Mouse (Mus musculus): ENCODE data around the gene Tpi1. TPM values are rescaled to one million over a fixed set of nuclear protein-coding genes. Genes with fewer than 3 reads are reported as not detected.

The Tpi1 gene
- polyA plus RNA-seq, 1 experiment from 2014 or later: 346 TPM

- Histone ChIP-seq H3K27me3 (ENCODE audit: insufficient read depth, low read length) (no peaks in the 10 kb centered on the region), H3K4me2 (ENCODE audit: low read depth, low read length) (no peak overlapping the region), H3K27ac (ENCODE audit: low read depth) (no peak overlapping the region), H3K9ac (replicated peaks) (no peak overlapping the region), H3K4me1 (ENCODE audit: insufficient read depth) (peaks cover 23% of the 10 kb centered on the region), H3K9me3 (ENCODE audit: low read length) (no peaks in the 10 kb centered on the region), H3K36me3 (replicated peaks; ENCODE audit: insufficient read depth, low read length) (peaks cover 64% of the 10 kb centered on the region), H3K4me3 (ENCODE audit: low read depth, low read length) (no peak overlapping the region)
- ATAC-seq (no peak), DNase-seq (no peak)
- TF ChIP-seq EP300 (IDR thresholded peaks at IDR 0.05; ENCODE audit: low read depth): no peak
- no peak for TF ChIP-seq CTCF (IDR thresholded peaks at IDR 0.05; ENCODE audit: low read depth)
- WGBS (ENCODE audit: insufficient replicate concordance): 87% methylated on average over 11 of the region's 11 CpGs
Observed at GRCm38 (mm10) chr6:124817125-124817524, 3.0 kb upstream of the Tpi1 start.

GRCm38 (mm10) chr6:124816611-124817010 is 2.5 kb upstream of the Tpi1 start:
- DNase-seq (no peak), ATAC-seq (no peak)
- peaks cover 28% of the 10 kb centered on the region for H3K4me1 ChIP-seq (ENCODE audit: insufficient read depth)
- no peak overlapping the region for H3K4me2 ChIP-seq (ENCODE audit: low read depth, low read length)
- no peak overlapping the region for H3K27ac ChIP-seq (ENCODE audit: low read depth)
- no peaks in the 10 kb centered on the region for H3K27me3 ChIP-seq (ENCODE audit: insufficient read depth, low read length)
- no peak overlapping the region for H3K9ac ChIP-seq (replicated peaks)
- H3K9me3 ChIP-seq (ENCODE audit: low read length): no peaks in the 10 kb centered on the region
- 93% methylated on average over 4 of the region's 4 CpGs for WGBS (ENCODE audit: insufficient replicate concordance)
- peaks cover 64% of the 10 kb centered on the region for H3K36me3 ChIP-seq (replicated peaks; ENCODE audit: insufficient read depth, low read length)
- H3K4me3 ChIP-seq (ENCODE audit: low read depth, low read length): no peak overlapping the region
- TF ChIP-seq CTCF (IDR thresholded peaks at IDR 0.05; ENCODE audit: low read depth): no peak
- TF ChIP-seq EP300 (IDR thresholded peaks at IDR 0.05; ENCODE audit: low read depth): no peak

GRCm38 (mm10) chr6:124814858-124815774 is 1.0 kb upstream of the Tpi1 start:
- peaks cover 34% of the 10 kb centered on the region for H3K4me1 ChIP-seq (ENCODE audit: insufficient read depth)
- no peaks in the 10 kb centered on the region for H3K27me3 ChIP-seq (ENCODE audit: insufficient read depth, low read length)
- TF ChIP-seq EP300 (IDR thresholded peaks at IDR 0.05; ENCODE audit: low read depth) (no peak), CTCF (IDR thresholded peaks at IDR 0.05; ENCODE audit: low read depth) (no peak)
- no peak overlapping the region for H3K9ac ChIP-seq (replicated peaks)
- no peak overlapping the region for H3K4me3 ChIP-seq (ENCODE audit: low read depth, low read length)
- peaks cover 61% of the 10 kb centered on the region for H3K36me3 ChIP-seq (replicated peaks; ENCODE audit: insufficient read depth, low read length)
- no peak for DNase-seq
- WGBS (ENCODE audit: insufficient replicate concordance): 65% methylated on average over 9 of the region's 9 CpGs
- H3K9me3 ChIP-seq (ENCODE audit: low read length): no peaks in the 10 kb centered on the region
- peak overlapping the region; percentile 99 for H3K4me2 ChIP-seq (ENCODE audit: low read depth, low read length)
- no peak for ATAC-seq
- H3K27ac ChIP-seq (ENCODE audit: low read depth): no peak overlapping the region

- H3K4me1 ChIP-seq (ENCODE audit: insufficient read depth): peaks cover 41% of the 10 kb centered on the region
- peak overlapping the region; percentile 85 for H3K4me3 ChIP-seq (ENCODE audit: low read depth, low read length)
- ATAC-seq (peak; percentile 5), DNase-seq (no peak)
- no peak overlapping the region for H3K27ac ChIP-seq (ENCODE audit: low read depth)
- TF ChIP-seq CTCF (IDR thresholded peaks at IDR 0.05; ENCODE audit: low read depth) (no peak), EP300 (IDR thresholded peaks at IDR 0.05; ENCODE audit: low read depth) (no peak)
- H3K9ac ChIP-seq (replicated peaks): no peak overlapping the region; the same call in 1 of the 2 replicates
- no peaks in the 10 kb centered on the region for H3K9me3 ChIP-seq (ENCODE audit: low read length)
- peak overlapping the region; percentile 99 for H3K4me2 ChIP-seq (ENCODE audit: low read depth, low read length)
- WGBS (ENCODE audit: insufficient replicate concordance): 35% methylated on average over 8 of the region's 8 CpGs
- peaks cover 56% of the 10 kb centered on the region for H3K36me3 ChIP-seq (replicated peaks; ENCODE audit: insufficient read depth, low read length)
- no peaks in the 10 kb centered on the region for H3K27me3 ChIP-seq (ENCODE audit: insufficient read depth, low read length)
Observed at GRCm38 (mm10) chr6:124814448-124814847, 352 bp upstream of the Tpi1 start.

- H3K27me3 ChIP-seq (ENCODE audit: insufficient read depth, low read length): no peaks in the 10 kb centered on the region
- peak overlapping the region; percentile 99 for H3K4me2 ChIP-seq (ENCODE audit: low read depth, low read length)
- peak overlapping the region; percentile 85 for H3K4me3 ChIP-seq (ENCODE audit: low read depth, low read length)
- H3K9me3 ChIP-seq (ENCODE audit: low read length): no peaks in the 10 kb centered on the region
- peaks cover 47% of the 10 kb centered on the region for H3K36me3 ChIP-seq (replicated peaks; ENCODE audit: insufficient read depth, low read length)
- peak; percentile 55 for ATAC-seq
- TF ChIP-seq CTCF (IDR thresholded peaks at IDR 0.05; ENCODE audit: low read depth) (no peak), EP300 (IDR thresholded peaks at IDR 0.05; ENCODE audit: low read depth) (no peak)
- peak overlapping the region; percentile 96 for H3K27ac ChIP-seq (ENCODE audit: low read depth)
- peak; percentile 74 for DNase-seq
- 0% methylated on average over 18 of the region's 18 CpGs for WGBS (ENCODE audit: insufficient replicate concordance)
- H3K9ac ChIP-seq (replicated peaks): peak overlapping the region; percentile 93
- H3K4me1 ChIP-seq (ENCODE audit: insufficient read depth): peaks cover 41% of the 10 kb centered on the region
Observed at GRCm38 (mm10) chr6:124813496-124813895, 600 bp downstream of the Tpi1 start.

GRCm38 (mm10) chr6:124812848-124813247 is 1.2 kb downstream of the Tpi1 start:
- Histone ChIP-seq H3K4me2 (ENCODE audit: low read depth, low read length) (peak overlapping the region; percentile 99), H3K27ac (ENCODE audit: low read depth) (peak overlapping the region; percentile 96), H3K9ac (replicated peaks) (peak overlapping the region; percentile 93), H3K4me3 (ENCODE audit: low read depth, low read length) (peak overlapping the region; percentile 85), H3K27me3 (ENCODE audit: insufficient read depth, low read length) (no peaks in the 10 kb centered on the region), H3K36me3 (replicated peaks; ENCODE audit: insufficient read depth, low read length) (peaks cover 40% of the 10 kb centered on the region), H3K9me3 (ENCODE audit: low read length) (no peaks in the 10 kb centered on the region), H3K4me1 (ENCODE audit: insufficient read depth) (peaks cover 45% of the 10 kb centered on the region)
- TF ChIP-seq EP300 (IDR thresholded peaks at IDR 0.05; ENCODE audit: low read depth): no peak
- DNase-seq (no peak), ATAC-seq (peak; percentile 9; the same call in 1 of the 2 replicates)
- WGBS (ENCODE audit: insufficient replicate concordance): 24% methylated on average over 9 of the region's 9 CpGs
